Mouse (Mus musculus) heart, embryonic 12.5 days (tissue): Measurements from ENCODE around the gene Prkg1. TPM values are rescaled to one million over a fixed set of nuclear protein-coding genes. Genes with fewer than 3 reads are reported as not detected.
"Not testable (repeated sequence)": the region's sequence is repeated elsewhere in the genome, so short reads cannot be mapped to it uniquely, and the experiment has no call there.

Source experiments
- ATAC-seq: fragments of 200-750 bp; cut with Nextera tagmentation; 2 replicates; pipeline ENCODE4 v1.8.0; 2017; ENCODE audit warnings: moderate TSS enrichment, moderate library complexity; ENCODE audit not compliant: insufficient number of reproducible peaks, low FRiP score
- H3K27ac ChIP-seq: fragments of 300-500 bp; sonication (generic); 2 replicates; pipeline ENCODE4 v1.5.1; 2016; ENCODE audit warnings: mild to moderate bottlenecking, moderate library complexity; ENCODE audit not compliant: poor library complexity, severe bottlenecking
- H3K27me3 ChIP-seq: fragments of 300-500 bp; sonication (generic); replicated peaks from 2 replicates; pipeline ENCODE4 v1.6.1; 2016; ENCODE audit warnings: mild to moderate bottlenecking, moderate library complexity
- H3K36me3 ChIP-seq: fragments of 300-500 bp; sonication (generic); 2 replicates; pipeline ENCODE4 v1.6.1; 2016; ENCODE audit warnings: mild to moderate bottlenecking, moderate library complexity
- H3K4me1 ChIP-seq: fragments of 300-500 bp; sonication (generic); replicated peaks from 2 replicates; pipeline ENCODE4 v1.6.1; 2016; ENCODE audit warnings: mild to moderate bottlenecking
- H3K4me2 ChIP-seq: fragments of 300-500 bp; sonication (generic); 2 replicates; pipeline ENCODE4 v1.6.1; 2016; ENCODE audit warnings: mild to moderate bottlenecking, moderate library complexity
- H3K4me3 ChIP-seq: fragments of 300-500 bp; sonication (generic); 2 replicates; pipeline ENCODE4 v1.5.1; 2016; ENCODE audit warnings: mild to moderate bottlenecking
- H3K9ac ChIP-seq: fragments of 300-500 bp; sonication (generic); 2 replicates; pipeline ENCODE4 v1.6.1; 2016; ENCODE audit warnings: mild to moderate bottlenecking, moderate library complexity
- H3K9me3 ChIP-seq: fragments of 300-500 bp; sonication (generic); replicated peaks from 2 replicates; pipeline ENCODE4 v1.6.1; 2016; ENCODE audit warnings: mild to moderate bottlenecking, moderate library complexity
- WGBS: fragments of 180-500 bp; shearing (Covaris S2); methylation state at CpG from one replicate; pipeline ENCODE4 v1.1.7; 2016; 5-methylcytosine and 5-hydroxymethylcytosine counted together
- polyA plus RNA-seq: library from polyadenylated mRNA; unstranded; fragments of >200 nt; fragmentation: Nextera tagmentation; extraction: Ambion mirVana; gene quantifications from 2 replicates; pipeline ENCODE4 v1.2.1, GENCODE M21; 2016

The Prkg1 gene
- polyA plus RNA-seq, 1 experiment from 2014 or later = 10.7 TPM

GRCm38 (mm10) chr19:30549044-30549853, 1215.6 kb downstream of the Prkg1 start, which contains the start of gene Dkk1:
Gene Dkk1 (minus strand): TSS chr19:30549665.
- WGBS = under 1% methylated on average over 26 of the region's 26 CpGs
- ATAC-seq = peak; percentile 68
- Histone ChIP-seq H3K4me3 (peak within 1 kb of the TSS; percentile 54), H3K9ac (peak within 1 kb of the TSS; percentile 58), H3K4me2 (peak within 1 kb of the TSS; percentile 86), H3K27ac (no peak within 1 kb of the TSS), H3K27me3 (peaks cover 30% of the 10 kb centered on the region), H3K4me1 (peaks cover 20% of the 10 kb centered on the region), H3K9me3 (no peaks in the 10 kb centered on the region), H3K36me3 (no peaks in the 10 kb centered on the region)

GRCm38 (mm10) chr19:30548411-30549043, 1216.3 kb downstream of the Prkg1 start:
- no peak; the same call in 1 of the 2 replicates for ATAC-seq
- Histone ChIP-seq H3K4me2 (peak overlapping the region; percentile 86), H3K4me1 (peaks cover 20% of the 10 kb centered on the region), H3K27ac (no peak overlapping the region), H3K9ac (0 out of 2 replicates have a peak overlapping the region, but pooled peaks have one; percentile 44), H3K27me3 (peaks cover 30% of the 10 kb centered on the region), H3K36me3 (no peaks in the 10 kb centered on the region), H3K9me3 (no peaks in the 10 kb centered on the region), H3K4me3 (peak overlapping the region; percentile 54)
- 1% methylated on average over 23 of the region's 23 CpGs for WGBS

- WGBS = 3% methylated on average over 43 of the region's 44 CpGs
- ATAC-seq, H3K4me1 ChIP-seq, H3K36me3 ChIP-seq, H3K27ac ChIP-seq, H3K9me3 ChIP-seq: not testable (repeated sequence)
- H3K4me2 ChIP-seq = peak overlapping the region; percentile 77
- peak overlapping the region; percentile 62 for H3K4me3 ChIP-seq
- peak overlapping the region; percentile 71 for H3K9ac ChIP-seq
- H3K27me3 ChIP-seq = peaks cover 11% of the 10 kb centered on the region
These were observed 1225.4 kb downstream of the Prkg1 start for GRCm38 (mm10) chr19:30539365-30539941.

- H3K27ac ChIP-seq = no peak overlapping the region
- H3K4me2 ChIP-seq = no peak overlapping the region
- no peak for ATAC-seq
- H3K4me1 ChIP-seq = no peaks in the 10 kb centered on the region
- no peaks in the 10 kb centered on the region for H3K9me3 ChIP-seq
- H3K36me3 ChIP-seq = no peaks in the 10 kb centered on the region
- no peaks in the 10 kb centered on the region for H3K27me3 ChIP-seq
- 52% methylated on average over 6 of the region's 6 CpGs for WGBS
- no peak overlapping the region for H3K4me3 ChIP-seq
- no peak overlapping the region for H3K9ac ChIP-seq
These were observed 1248.1 kb downstream of the Prkg1 start for GRCm38 (mm10) chr19:30516771-30517170.

Other genes with a start within 250 kb of the Prkg1 start
- 0.05 and 0.58 TPM in 2 replicates for gene A1cf, start 103.7 kb upstream of the Prkg1 start, polyA plus RNA-seq